ENCODE assay signal across 21 mouse cellular contexts in genomic region chr17:50354357-50354756, GRCm38 (mm10).
DNase-seq lines count a peak whose midpoint lies in the region; ATAC-seq and TF ChIP-seq lines count a peak whose summit lies in the region.
"Had no signal": no experiment of that assay in that cellular context is flagged by ENCODE, and none has a peak within 500 bp of the region (broad histone marks: within the 10 kb centered on the region; RNA-seq: fewer than 3 reads in every experiment).

No protein-coding gene starts in this region.

- no peak overlapping the region for H3K9ac ChIP-seq in CH12.LX (ENCODE audit: insufficient read depth, low read depth)
- H3K9ac ChIP-seq: embryonic facial prominence, embryonic 12.5 days; forebrain, embryonic 13.5 days; forebrain, embryonic 15.5 days; forebrain, postnatal 0 days had no signal

- no peak overlapping the region for H3K27ac ChIP-seq in CH12.LX (ENCODE audit: insufficient read depth, low read depth)
- no peak overlapping the region for H3K27ac ChIP-seq in hindbrain, embryonic 10.5 days
- H3K27ac ChIP-seq: embryonic facial prominence, embryonic 12.5 days; forebrain, embryonic 13.5 days; forebrain, embryonic 15.5 days had no signal

- TF ChIP-seq CTCF in CH12.LX (conservative IDR thresholded peaks at IDR 0.05 in 1 of 2, IDR thresholded peaks at IDR 0.05 in 1 of 2; ENCODE audit: low read depth in 2 of 2, low read length in 2 of 2) = no peak

- no peak for ATAC-seq in frontal cortex, adult (ENCODE audit: low TSS enrichment)
- ATAC-seq: CD4-positive, CD25-positive, alpha-beta regulatory T cell, adult 4 months; forebrain, embryonic 13.5 days; forebrain, embryonic 15.5 days; forebrain, postnatal 0 days had no signal

- H3K79me2 ChIP-seq in CH12.LX (replicated peaks; ENCODE audit: control insufficient read depth, extremely low read depth, insufficient read depth, poor library complexity, severe bottlenecking) = no peaks in the 10 kb centered on the region

- no peaks in the 10 kb centered on the region for H3K9me3 ChIP-seq in CH12.LX (replicated peaks; ENCODE audit: low read length)
- H3K9me3 ChIP-seq in hindbrain, embryonic 10.5 days = no peaks in the 10 kb centered on the region
- H3K9me3 ChIP-seq: embryonic facial prominence, embryonic 12.5 days; forebrain, embryonic 13.5 days; forebrain, embryonic 15.5 days had no signal

- no peak overlapping the region for H3K4me3 ChIP-seq in CH12.LX (replicated peaks in 1 of 3; ENCODE audit: low read depth in 2 of 3, low read length in 2 of 3, poor library complexity in 1 of 3)
- no peak overlapping the region for H3K4me3 ChIP-seq in hindbrain, embryonic 10.5 days
- H3K4me3 ChIP-seq: embryonic facial prominence, embryonic 12.5 days; forebrain, embryonic 13.5 days; forebrain, embryonic 15.5 days had no signal

- WGBS in hindbrain, embryonic 10.5 days = 90% methylated on average over 6 of the region's 6 CpGs

- peak; percentile 40; the same call in 1 of the 2 replicates for TF ChIP-seq EP300 in CH12.LX (IDR thresholded peaks at IDR 0.05; ENCODE audit: low read length)

- no peaks in the 10 kb centered on the region for H3K36me3 ChIP-seq in CH12.LX (replicated peaks in 1 of 2; ENCODE audit: control insufficient read depth in 1 of 2, insufficient read depth in 1 of 2, low read length in 1 of 2)
- H3K36me3 ChIP-seq in hindbrain, embryonic 10.5 days = no peaks in the 10 kb centered on the region
- H3K36me3 ChIP-seq: embryonic facial prominence, embryonic 12.5 days; forebrain, embryonic 15.5 days had no signal

- TF ChIP-seq POLR2A in CH12.LX (IDR thresholded peaks at IDR 0.05; ENCODE audit: low read depth, low read length) = no peak

- H3K27me3 ChIP-seq in CH12.LX (replicated peaks) = no peaks in the 10 kb centered on the region
- no peaks in the 10 kb centered on the region for H3K27me3 ChIP-seq in hindbrain, embryonic 10.5 days (ENCODE audit: insufficient read depth, poor library complexity, severe bottlenecking)
- H3K27me3 ChIP-seq: embryonic facial prominence, embryonic 12.5 days; forebrain, embryonic 13.5 days; forebrain, embryonic 15.5 days had no signal

- 0 out of 2 replicates have a peak overlapping the region, but pooled peaks have one; percentile 4 for H3K4me2 ChIP-seq in CH12.LX (ENCODE audit: insufficient read depth, low read depth, poor library complexity, severe bottlenecking)
- H3K4me2 ChIP-seq: embryonic facial prominence, embryonic 12.5 days; forebrain, embryonic 13.5 days; forebrain, embryonic 15.5 days had no signal

- dilution Hi-C loops in CH12.LX (cut with MboI; ENCODE audit: extremely low pct_ligation_motif_present, extremely low pct_unique_long_range_greater_than_20kb, low sequenced_read_pairs) = no loop called here

- peaks cover 4 to 8% of the 10 kb centered on the region in 2 experiments for H3K4me1 ChIP-seq in CH12.LX (ENCODE audit: control insufficient read depth in 1 of 2, insufficient read depth in 2 of 2)
- no peaks in the 10 kb centered on the region for H3K4me1 ChIP-seq in hindbrain, embryonic 10.5 days (replicated peaks)
- H3K4me1 ChIP-seq: embryonic facial prominence, embryonic 12.5 days; forebrain, embryonic 13.5 days; forebrain, embryonic 15.5 days had no signal

- in situ Hi-C loops in CH12.LX (cut with MboI; ENCODE audit: low pct_ligation_motif_present, low pct_unique_long_range_greater_than_20kb, low sequenced_read_pairs) = no loop called here

- peak; percentile 44 for DNase-seq in heart, adult 11 months
- no peak for DNase-seq in heart, postnatal 4 days
- DNase-seq in CH12.LX (ENCODE audit: extremely low read depth) = peak; percentile 38
- DNase-seq in hindbrain, embryonic 10.5 days (ENCODE audit: low spot score) = no peak
- DNase-seq: adrenal gland, adult 2 months; adrenal gland, postnatal 10 days; adrenal gland, postnatal 25 days; B cell, adult 2 months; cerebellum, adult 11 months; cerebellum, adult 18-20 months; cerebellum, adult 8-10 months; cerebellum, adult 9-11 months; cerebellum, postnatal 14 days; cerebellum, postnatal 36 days; embryo, embryonic 11 days; forebrain, postnatal 0 days had no signal

- no peak for TF ChIP-seq RAD21 in CH12.LX (IDR thresholded peaks at IDR 0.05; ENCODE audit: low read depth, low read length)

TF ChIP-seq in CH12.LX, 34 proteins besides CTCF, POLR2A, EP300 and RAD21:
- TF ChIP-seq POLR2AphosphoS2 (IDR thresholded peaks at IDR 0.05; ENCODE audit: low read depth, low read length) = no peak
- TF ChIP-seq IRF4 (IDR thresholded peaks at IDR 0.05; ENCODE audit: low read depth, low read length) = peak; percentile 44; the same call in 1 of the 2 replicates
- 0 out of 2 replicates have a peak, but pooled peaks have one; percentile 20 for TF ChIP-seq JUND (conservative IDR thresholded peaks at IDR 0.05; ENCODE audit: low read depth, low read length)

Comparison
In these comparisons a context has a peak if more than half of its experiments do, and no peak if none do; other contexts are left out.
1. DNase-seq: peak in heart, adult 11 months (single experiment) and CH12.LX (single experiment); none in heart, postnatal 4 days (single experiment) and hindbrain, embryonic 10.5 days (single experiment).